10 mouse cellular contexts compared by ENCODE assay signal in the genomic region with DNA sequence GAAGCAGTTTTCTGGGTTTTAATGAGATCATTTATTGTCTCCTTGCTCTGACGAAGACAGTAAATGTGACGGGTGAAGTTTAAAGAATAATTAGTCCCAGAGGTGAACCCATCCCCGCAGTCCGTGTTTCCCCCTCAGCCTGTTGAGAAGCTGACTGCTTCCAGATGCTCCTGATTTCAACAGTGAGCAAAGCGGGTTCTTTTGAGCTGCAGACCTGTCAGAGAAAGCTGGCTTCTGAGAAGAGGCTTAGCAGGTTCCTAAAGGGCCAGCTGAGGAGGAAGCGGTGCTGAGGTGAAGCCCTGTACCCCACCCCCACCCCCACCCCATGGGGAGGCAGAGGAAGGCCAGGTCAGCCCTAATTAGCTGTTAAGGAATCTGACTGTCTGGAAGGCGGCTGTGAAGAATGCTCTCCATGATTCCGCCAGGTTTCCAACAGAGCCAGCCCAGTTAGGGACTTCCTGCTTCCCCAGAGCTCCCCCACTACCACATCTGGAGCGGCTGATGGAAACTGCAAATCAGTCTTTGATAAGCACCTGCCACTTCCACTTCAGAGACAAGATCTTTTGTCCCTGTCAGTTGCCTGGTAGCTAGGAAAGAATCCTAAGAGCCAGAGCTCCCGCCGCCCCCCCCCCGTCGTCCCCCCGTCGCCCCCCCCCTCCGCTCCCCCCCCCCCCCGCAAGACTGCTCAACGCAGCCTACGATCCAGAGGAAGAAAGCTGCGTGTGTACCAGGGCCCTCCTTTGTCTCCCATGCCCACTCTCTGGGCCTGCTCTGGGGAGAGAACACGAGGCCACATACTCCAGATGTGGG. TPM values are rescaled to one million over a fixed set of nuclear protein-coding genes. Genes with fewer than 3 reads are reported as not detected.
DNase-seq lines count a peak whose midpoint lies in the region; ATAC-seq and TF ChIP-seq lines count a peak whose summit lies in the region.
"Had no signal": no experiment of that assay in that cellular context is flagged by ENCODE, and none has a peak within 500 bp of the region (broad histone marks: within the 10 kb centered on the region; RNA-seq: fewer than 3 reads in every experiment).

No protein-coding gene starts in this region.

- H3K9me3 ChIP-seq in kidney, embryonic 16.5 days (ENCODE audit: low read length), result 0 out of 2 replicates have a peak, but pooled peaks cover 6% of the 10 kb centered on the region
- H3K9me3 ChIP-seq in hindbrain, embryonic 11.5 days (ENCODE audit: control insufficient read depth, low read length), result no peaks in the 10 kb centered on the region
- H3K9me3 ChIP-seq in midbrain, embryonic 14.5 days (ENCODE audit: control insufficient read depth, low read length), result no peaks in the 10 kb centered on the region

- H3K4me3 ChIP-seq in kidney, embryonic 16.5 days (ENCODE audit: low read length), result no peak overlapping the region
- no peak overlapping the region for H3K4me3 ChIP-seq in kidney, adult 2 months (ENCODE audit: insufficient read depth, low read depth, low read length)
- H3K4me3 ChIP-seq in hindbrain, embryonic 11.5 days (ENCODE audit: low read depth, low read length), result no peak overlapping the region
- no peak overlapping the region for H3K4me3 ChIP-seq in midbrain, embryonic 14.5 days (replicated peaks; ENCODE audit: low read depth, low read length)
- H3K4me3 ChIP-seq: erythroblast, embryonic 14.5 days had no signal

- no peak for ATAC-seq in kidney, embryonic 16.5 days (ENCODE audit: low FRiP score, low TSS enrichment)
- peak; percentile 46; the same call in 1 of the 2 replicates for ATAC-seq in hindbrain, embryonic 11.5 days (ENCODE audit: low FRiP score)
- peak; percentile 49; the same call in 1 of the 2 replicates for ATAC-seq in midbrain, embryonic 14.5 days (ENCODE audit: low FRiP score, low TSS enrichment)

- no peak for DNase-seq in kidney, adult 2 months
- DNase-seq in embryo, embryonic 10.5 days (ENCODE audit: low spot score), result peak; percentile 78
- DNase-seq in hindbrain, embryonic 11.5 days (ENCODE audit: low spot score), result peak; percentile 44
- peak; percentile 65 for DNase-seq in midbrain, embryonic 14.5 days
- no peak for DNase-seq in adrenal gland, adult 2 months
- DNase-seq in layer of hippocampus, postnatal 25 days (ENCODE audit: extremely low spot score in 1 of 2, low spot score in 1 of 2), result no peak
- DNase-seq in frontal cortex, adult 2 months (ENCODE audit: extremely low spot score in 1 of 2, low spot score in 1 of 2), result no peak

- TF ChIP-seq CTCF in kidney, adult 2 months (conservative IDR thresholded peaks at IDR 0.05; ENCODE audit: insufficient read depth, insufficient read length, low read depth, low read length), result no peak

- H3K36me3 ChIP-seq in kidney, embryonic 16.5 days (ENCODE audit: insufficient read depth, low read length), result no peaks in the 10 kb centered on the region
- H3K36me3 ChIP-seq in kidney, adult 2 months (ENCODE audit: control insufficient read depth, insufficient read depth, low read length), result no peaks in the 10 kb centered on the region
- no peaks in the 10 kb centered on the region for H3K36me3 ChIP-seq in hindbrain, embryonic 11.5 days (ENCODE audit: control insufficient read depth, insufficient read depth, low read length)
- H3K36me3 ChIP-seq in midbrain, embryonic 14.5 days (ENCODE audit: control insufficient read depth, insufficient read depth, low read length), result no peaks in the 10 kb centered on the region

- no peak overlapping the region for H3K4me2 ChIP-seq in kidney, embryonic 16.5 days (replicated peaks; ENCODE audit: low read depth, low read length)
- H3K4me2 ChIP-seq in hindbrain, embryonic 11.5 days (replicated peaks; ENCODE audit: low read depth, low read length), result no peak overlapping the region
- H3K4me2 ChIP-seq in midbrain, embryonic 14.5 days (ENCODE audit: low read length), result no peak overlapping the region

- H3K4me1 ChIP-seq in kidney, embryonic 16.5 days (ENCODE audit: insufficient read depth, low read length), result peaks cover 43% of the 10 kb centered on the region
- H3K4me1 ChIP-seq in kidney, adult 2 months (ENCODE audit: control insufficient read depth, insufficient read depth, low read length), result no peaks in the 10 kb centered on the region
- H3K4me1 ChIP-seq in hindbrain, embryonic 11.5 days (replicated peaks; ENCODE audit: control insufficient read depth, insufficient read depth, low read length), result 0 out of 2 replicates have a peak, but pooled peaks cover 2% of the 10 kb centered on the region
- peaks cover 19% of the 10 kb centered on the region for H3K4me1 ChIP-seq in midbrain, embryonic 14.5 days (ENCODE audit: control insufficient read depth, insufficient read depth, low read length)

- no peaks in the 10 kb centered on the region for H3K27me3 ChIP-seq in kidney, embryonic 16.5 days (ENCODE audit: insufficient read depth, low read length)
- H3K27me3 ChIP-seq in kidney, adult 2 months (replicated peaks; ENCODE audit: control insufficient read depth, insufficient read depth, low read length), result no peaks in the 10 kb centered on the region
- H3K27me3 ChIP-seq in hindbrain, embryonic 11.5 days (ENCODE audit: control insufficient read depth, insufficient read depth, low read length), result no peaks in the 10 kb centered on the region
- H3K27me3 ChIP-seq in midbrain, embryonic 14.5 days (ENCODE audit: control insufficient read depth, insufficient read depth, low read length), result no peaks in the 10 kb centered on the region

- peak overlapping the region; percentile 22; the same call in 1 of the 2 replicates for H3K9ac ChIP-seq in kidney, embryonic 16.5 days (replicated peaks; ENCODE audit: low read length)
- H3K9ac ChIP-seq in hindbrain, embryonic 11.5 days (ENCODE audit: low read depth, low read length), result peak overlapping the region; percentile 20; the same call in 1 of the 2 replicates
- H3K9ac ChIP-seq in midbrain, embryonic 14.5 days (replicated peaks; ENCODE audit: low read length), result 0 out of 2 replicates have a peak overlapping the region, but pooled peaks have one; percentile 2

- WGBS in kidney, embryonic 16.5 days, result 11% methylated on average over 16 of the region's 21 CpGs
- WGBS in kidney, adult 2 months, result 26% methylated on average over 19 of the region's 21 CpGs
- 9% methylated on average over 12 of the region's 21 CpGs for WGBS in hindbrain, embryonic 11.5 days
- 6% methylated on average over 18 of the region's 21 CpGs for WGBS in midbrain, embryonic 14.5 days

- TF ChIP-seq POLR2A in kidney, adult 2 months (IDR thresholded peaks at IDR 0.05; ENCODE audit: low read depth, low read length), result no peak

- H3K27ac ChIP-seq in kidney, embryonic 16.5 days (ENCODE audit: low read length), result peak overlapping the region; percentile 14; the same call in 1 of the 2 replicates
- H3K27ac ChIP-seq in kidney, adult 2 months (ENCODE audit: insufficient read depth, low read depth, low read length), result no peak overlapping the region
- H3K27ac ChIP-seq in hindbrain, embryonic 11.5 days (ENCODE audit: low read depth, low read length), result peak overlapping the region; percentile 53; the same call in 1 of the 2 replicates
- peak overlapping the region; percentile 78 for H3K27ac ChIP-seq in midbrain, embryonic 14.5 days (replicated peaks; ENCODE audit: low read depth, low read length)

RNA-seq across cellular contexts. Expression of gene Hhat, which starts 25.4 kb away (rescaled TPM):
- 17.5 and 17.8 TPM in 2 replicates for polyA plus RNA-seq in kidney, embryonic 16.5 days (2015; fragmentation: Nextera tagmentation; extraction: Ambion mirVana)
- polyA plus RNA-seq in kidney, adult 2 months (2012; rRNA removed), result 4.9 and 7.0 TPM in 2 replicates
- 5.5 and 8.0 TPM in 2 replicates for polyA plus RNA-seq in hindbrain, embryonic 11.5 days (2014; fragmentation: Nextera tagmentation; extraction: Ambion mirVana)
- 3.9 and 4.5 TPM in 2 replicates for polyA plus RNA-seq in midbrain, embryonic 14.5 days (2014; fragmentation: Nextera tagmentation; extraction: Ambion mirVana)
- 1 to 10 TPM; 4.9 to 5.6 TPM for total RNA-seq in adrenal gland, adult 2 months (2021)
- 12.8 and 15.1 TPM in 2 replicates for polyA plus RNA-seq in adrenal gland, adult 2 months (2012; rRNA removed)
- 1 to 10 TPM; 1.2 to 1.8 TPM for total RNA-seq in layer of hippocampus, postnatal 25 days (2021)
- polyA plus RNA-seq in frontal cortex, adult 2 months (2012; rRNA removed), result 1.6 and 1.7 TPM in 2 replicates
- polyA plus RNA-seq: erythroblast, embryonic 14.5 days had no signal

RNA-seq across cellular contexts. Expression of gene Sertad4, which starts 59.1 kb away (rescaled TPM):
- 10.0 and 20.0 TPM in 2 replicates for polyA plus RNA-seq in kidney, embryonic 16.5 days (2015; fragmentation: Nextera tagmentation; extraction: Ambion mirVana)
- polyA plus RNA-seq in kidney, adult 2 months (2012; rRNA removed), result 1.6 and 2.6 TPM in 2 replicates
- polyA plus RNA-seq in hindbrain, embryonic 11.5 days (2014; fragmentation: Nextera tagmentation; extraction: Ambion mirVana), result 21.3 and 24.8 TPM in 2 replicates
- polyA plus RNA-seq in midbrain, embryonic 14.5 days (2014; fragmentation: Nextera tagmentation; extraction: Ambion mirVana), result 30.0 and 39.5 TPM in 2 replicates
- total RNA-seq in adrenal gland, adult 2 months (2021), result 1 to 10 TPM; 4.4 to 7.9 TPM
- 4.1 and 5.2 TPM in 2 replicates for polyA plus RNA-seq in adrenal gland, adult 2 months (2012; rRNA removed)
- 10 to 100 TPM; 14.5 to 19.5 TPM for total RNA-seq in layer of hippocampus, postnatal 25 days (2021)
- polyA plus RNA-seq in frontal cortex, adult 2 months (2012; rRNA removed), result 19.1 and 23.5 TPM in 2 replicates
- total RNA-seq: megakaryocyte progenitor cell, adult 5-6 weeks had no signal

Comparison
In these comparisons a context has a peak if more than half of its experiments do, and no peak if none do; other contexts are left out.
1. DNase-seq: peak in embryo, embryonic 10.5 days (single experiment), hindbrain, embryonic 11.5 days (single experiment) and midbrain, embryonic 14.5 days (single experiment); none in kidney, adult 2 months (single experiment), adrenal gland, adult 2 months (single experiment), layer of hippocampus, postnatal 25 days (0 of 2) and frontal cortex, adult 2 months (0 of 2).
2. Peak in every context shown above with its lines, with median percentiles within 50 percentile points of each other: H3K9ac ChIP-seq.